Mouse (Mus musculus) adrenal gland, adult 2 months (tissue): ENCODE measurements around the gene Yaf2. TPM values are rescaled to one million over a fixed set of nuclear protein-coding genes. Genes with fewer than 3 reads are reported as not detected.

Source experiments
- DNase-seq: peaks from one replicate; pipeline ENCODE4 v3.0.0; 2021
- polyA plus RNA-seq: library from polyadenylated mRNA; depleted of rRNA; stranded (reverse); fragments of >200 nt; gene quantifications from 2 replicates; pipeline ENCODE4 v1.2.3, GENCODE M21; 2012
- total RNA-seq, 2 experiments: library from RNA; stranded (reverse); gene quantifications; 2 replicates each; pipeline ENCODE4 v1.2.3; 2021

Yaf2 gene
- total and polyA plus RNA-seq, 3 experiments, result 29.9 to 41.5 (median 41.1) TPM

DNA sequence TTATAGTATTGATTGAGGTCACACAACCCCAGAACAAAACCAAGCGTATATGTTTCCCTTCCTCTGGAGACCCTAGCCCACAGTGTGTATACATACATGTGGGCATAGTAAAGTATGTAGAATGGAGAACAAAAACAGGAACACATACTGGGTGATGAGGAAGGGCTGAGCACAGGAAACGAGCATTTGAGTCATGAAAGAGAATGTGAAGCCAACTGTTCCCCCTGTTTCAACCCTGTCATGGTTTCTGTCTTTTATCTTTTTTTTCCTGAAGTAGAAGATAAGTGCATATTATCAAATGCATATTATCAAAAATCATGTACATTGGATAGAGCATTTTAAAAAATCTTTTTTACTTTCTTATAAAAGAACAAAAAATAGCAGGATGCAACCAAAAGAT, 49.1 kb downstream of the Yaf2 start:
- DNase-seq, result no peak

DNA sequence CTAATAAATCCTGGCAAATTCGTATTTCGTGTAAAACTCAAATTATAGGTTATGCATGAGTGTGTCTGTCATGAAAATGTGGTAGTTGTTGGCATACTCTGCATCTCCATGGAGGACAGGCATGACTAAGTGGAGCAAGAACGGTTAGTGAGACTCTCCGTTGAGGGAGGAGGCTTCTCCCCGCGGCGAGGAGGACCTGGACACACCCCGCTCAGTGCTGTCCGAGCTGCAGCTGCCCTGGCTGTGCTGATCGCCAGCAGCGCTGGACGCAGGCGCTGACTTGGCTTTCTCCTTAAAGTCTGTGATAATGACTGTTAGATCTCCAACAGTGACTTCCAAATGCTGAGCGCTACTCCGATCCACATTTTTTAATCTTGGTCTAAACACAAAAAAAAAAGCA, 51.5 kb downstream of the Yaf2 start:
- DNase-seq, result peak; percentile 43

DNA sequence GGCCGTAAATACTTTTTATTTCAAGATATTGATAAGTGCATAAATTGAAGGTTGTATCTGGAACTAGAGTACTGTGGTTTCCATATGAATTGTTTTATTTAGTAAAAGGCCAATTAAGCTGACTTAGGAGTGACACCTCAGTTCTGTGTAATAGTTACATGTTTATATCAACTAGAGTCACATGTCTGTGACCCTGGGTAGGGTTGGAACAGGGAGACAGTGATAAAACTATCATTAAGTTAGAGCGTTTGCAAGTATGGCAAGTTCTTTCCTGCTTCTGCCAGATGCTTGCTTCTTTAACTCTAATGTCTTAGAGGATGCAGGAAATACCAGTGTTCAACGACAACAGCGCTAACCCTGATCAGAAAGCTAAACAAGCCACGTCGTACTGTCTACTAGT, 52.4 kb downstream of the Yaf2 start:
- DNase-seq, result no peak

DNA sequence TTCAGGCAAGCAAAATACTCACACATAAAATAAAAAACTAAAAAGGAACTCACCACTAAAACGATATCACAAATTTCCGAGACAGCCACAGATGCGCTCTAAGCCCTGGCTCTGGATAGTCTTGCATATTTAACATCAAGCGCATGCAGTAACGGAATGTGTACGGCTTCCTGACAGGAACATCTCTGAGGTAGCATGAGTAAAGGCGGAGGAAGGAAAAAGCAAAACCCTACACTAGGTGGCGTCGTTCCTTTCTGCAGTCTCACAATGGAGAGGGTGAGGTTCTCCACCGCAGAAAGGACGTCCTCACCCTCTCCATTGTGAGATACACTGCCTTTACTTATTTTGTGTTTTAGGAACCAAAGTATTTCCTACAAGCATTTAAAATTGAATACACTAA, 53.4 kb downstream of the Yaf2 start:
- peak; percentile 33 for DNase-seq

DNA sequence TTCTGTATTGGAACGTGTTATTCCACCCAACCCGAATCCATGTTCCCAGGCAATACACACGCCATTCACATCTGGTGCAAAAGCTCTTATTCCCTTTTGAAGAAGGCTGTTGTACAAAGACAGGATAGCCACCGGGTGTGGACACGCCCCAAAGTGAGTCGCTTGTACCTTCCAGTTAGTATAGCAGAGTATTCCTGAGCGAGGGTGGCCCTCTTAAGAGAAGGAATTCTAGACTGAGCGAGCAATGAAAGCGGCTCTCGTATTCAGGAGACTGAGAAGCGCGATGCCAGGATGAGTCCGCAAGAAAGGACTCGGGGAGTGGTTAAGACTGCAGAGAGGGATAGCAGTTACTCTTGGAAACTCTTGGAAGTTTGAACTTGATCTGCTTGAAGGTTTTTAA, 60.5 kb downstream of the Yaf2 start:
- DNase-seq, result peak; percentile 57

DNA sequence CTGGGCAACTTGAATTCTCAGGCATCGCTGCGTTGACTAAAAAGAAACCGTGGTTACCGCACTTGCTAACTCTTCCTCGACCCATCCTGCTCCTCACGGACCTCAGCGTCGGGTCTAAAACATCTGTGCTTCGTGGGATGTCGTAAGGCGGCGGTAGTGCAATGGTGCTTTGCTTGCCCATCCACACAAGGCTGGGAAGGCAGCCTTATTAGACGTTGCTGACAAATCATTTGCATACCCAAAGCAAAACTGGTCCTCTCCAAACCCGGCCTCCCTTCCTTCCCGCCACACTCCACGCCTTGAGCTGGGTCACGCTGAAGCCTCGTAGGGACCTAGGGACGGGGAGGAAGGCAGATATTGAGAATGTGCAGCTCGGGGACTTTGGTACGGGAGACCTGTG, 61.1 kb downstream of the Yaf2 start:
- no peak for DNase-seq

DNA sequence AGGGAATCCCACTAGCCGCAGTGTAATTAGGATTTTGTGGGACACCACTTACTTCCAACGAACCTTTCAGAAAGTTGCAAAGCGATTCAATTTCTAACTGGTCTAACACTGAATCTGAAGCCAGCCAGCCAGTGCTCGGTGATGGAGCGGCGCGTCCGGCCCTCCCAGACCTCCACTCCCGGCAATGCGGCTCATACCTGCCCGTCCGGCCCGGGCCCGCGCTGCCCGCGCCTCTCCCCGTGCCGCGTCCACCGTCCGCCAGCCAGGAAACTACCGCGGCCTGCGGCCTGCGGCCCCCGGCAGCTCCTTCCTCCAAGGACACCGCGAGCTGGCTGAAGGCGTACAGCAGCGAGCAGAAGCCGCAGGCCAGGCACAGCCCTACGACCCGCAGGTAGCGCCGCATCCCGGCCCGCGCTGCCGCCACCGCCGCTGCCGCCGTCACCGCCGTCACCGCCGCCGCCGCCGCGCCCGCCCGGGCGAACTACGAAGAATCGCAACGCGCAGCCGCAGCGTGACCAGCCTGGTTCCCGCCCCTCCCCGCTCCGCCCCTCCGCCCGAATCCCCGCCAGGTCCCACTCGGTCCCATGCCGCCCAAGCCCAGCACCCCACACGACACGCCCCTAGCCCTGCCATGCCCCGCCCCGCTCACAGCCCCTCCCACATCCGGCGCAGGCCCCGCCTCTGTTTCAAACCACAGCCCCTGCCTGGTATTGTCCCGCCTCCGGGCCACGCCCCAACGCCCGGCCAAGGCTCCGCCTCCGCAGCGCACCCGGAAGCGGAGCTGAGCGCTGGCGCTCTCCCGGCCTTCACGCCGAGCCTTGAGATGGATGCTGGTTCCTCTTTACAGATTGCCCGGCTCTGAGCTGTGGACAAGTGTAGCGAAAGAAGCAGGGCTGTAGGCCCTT, 61.8 kb downstream of the Yaf2 start, which contains the start of gene Gxylt1:
Gene Gxylt1 (minus strand): TSS at position 501 of the 905 bp plus-strand sequence.
- peak; percentile 100 for DNase-seq

DNA sequence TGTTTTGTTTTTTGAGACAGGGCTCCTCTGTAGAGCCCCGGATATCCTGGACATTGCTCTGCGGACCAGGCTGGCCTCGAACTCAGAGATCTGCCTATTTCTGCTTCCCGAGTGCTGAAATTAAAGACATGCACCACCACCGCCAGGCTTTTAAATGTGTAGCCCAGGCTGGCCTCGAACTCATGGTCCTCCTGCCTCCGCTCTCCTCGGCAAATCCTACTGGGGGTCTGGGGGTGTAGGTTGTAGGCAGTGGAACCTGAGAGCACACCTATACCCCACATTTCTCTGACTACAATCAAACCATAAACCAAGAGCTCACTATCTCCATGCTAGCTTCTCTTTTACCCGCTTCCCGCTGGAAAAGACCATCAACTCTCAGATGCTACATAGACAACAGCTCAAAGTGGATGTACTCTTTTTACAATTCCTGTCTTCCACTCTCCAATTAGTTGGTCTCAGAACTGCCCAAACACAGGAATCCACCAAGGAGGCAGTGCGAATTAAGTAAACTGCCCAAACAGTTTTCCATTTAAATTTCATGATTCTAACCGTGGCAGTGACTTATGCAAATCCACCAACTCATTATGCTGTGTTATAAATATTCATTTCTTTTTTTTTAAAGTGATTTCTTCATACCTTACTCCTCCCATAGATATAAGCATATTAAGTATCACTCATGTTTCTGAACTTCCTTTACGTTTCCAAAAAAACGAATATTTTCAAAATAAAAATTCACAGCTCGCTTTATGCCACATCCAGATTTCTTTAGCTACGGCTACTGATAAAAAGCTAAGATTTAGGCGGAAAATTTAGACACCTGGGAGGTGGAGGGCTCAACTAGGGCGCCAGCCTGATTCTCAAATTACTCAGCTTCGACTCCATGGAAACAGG, 62.7 kb downstream of the Yaf2 start:
- no peak for DNase-seq

DNA sequence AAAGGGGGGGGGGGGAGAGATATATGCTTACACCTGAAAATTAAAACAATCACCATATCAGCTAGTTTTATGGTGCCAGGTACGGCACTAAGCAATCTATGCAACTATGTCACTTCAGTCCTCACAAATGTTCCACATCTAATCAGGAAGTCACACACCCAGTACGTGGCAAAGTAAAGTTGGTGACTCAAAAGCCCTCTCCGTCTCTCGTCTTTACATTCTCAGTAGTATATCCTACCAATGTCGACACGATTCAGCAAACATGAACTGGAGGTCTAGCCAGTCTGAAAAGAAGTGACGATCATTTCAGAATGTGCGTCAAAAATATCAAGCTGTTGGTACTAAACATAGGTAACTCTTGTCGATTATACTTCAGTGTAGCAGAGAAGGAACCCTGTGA, 63.8 kb downstream of the Yaf2 start:
- DNase-seq, result no peak

DNA sequence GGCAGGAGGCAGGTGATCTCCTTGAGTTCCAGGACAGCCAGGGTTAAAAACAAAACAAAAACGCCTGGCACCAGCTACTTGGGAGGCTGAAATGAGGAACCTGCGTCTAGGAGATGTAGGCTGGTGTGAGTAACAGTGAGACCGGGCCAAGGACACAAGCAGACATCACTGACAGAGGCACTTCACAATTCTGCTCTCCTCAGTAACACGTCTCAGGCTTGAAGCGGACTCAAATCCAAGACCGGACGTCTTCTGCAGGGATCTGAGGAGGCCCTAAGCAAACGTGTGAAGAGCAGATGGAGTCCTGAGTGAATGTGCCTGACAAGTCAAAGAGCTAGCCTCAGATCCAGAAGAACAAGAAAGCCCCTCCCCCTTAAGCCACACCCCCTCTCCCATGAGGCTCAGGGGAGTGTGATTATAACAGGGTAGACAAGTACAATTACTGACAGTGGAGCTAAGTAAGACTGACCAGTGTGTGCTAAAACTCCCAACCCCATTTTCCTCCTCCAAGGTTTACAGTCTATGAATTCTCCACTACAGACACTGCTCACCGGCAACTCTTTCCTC, 66.4 kb downstream of the Yaf2 start:
- DNase-seq, result peak; percentile 74

DNA sequence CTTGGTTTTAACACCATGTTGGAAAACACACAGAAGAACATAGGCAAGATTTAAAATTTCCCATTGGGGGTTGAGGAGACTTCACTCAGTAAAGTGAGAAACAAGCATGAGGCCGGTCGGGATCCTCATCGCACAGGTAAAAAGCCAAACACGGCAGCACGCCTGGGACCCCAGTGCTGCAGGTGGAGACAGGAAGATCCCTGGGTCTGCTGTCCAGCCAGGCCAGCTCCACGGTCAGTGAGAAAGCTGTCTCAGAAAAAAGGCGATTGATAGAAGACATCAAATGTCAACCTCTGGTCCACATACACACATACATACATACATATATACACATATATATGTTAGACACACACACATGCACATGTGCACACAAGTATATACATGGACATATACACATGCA, 67.2 kb downstream of the Yaf2 start:
- no peak for DNase-seq

DNA sequence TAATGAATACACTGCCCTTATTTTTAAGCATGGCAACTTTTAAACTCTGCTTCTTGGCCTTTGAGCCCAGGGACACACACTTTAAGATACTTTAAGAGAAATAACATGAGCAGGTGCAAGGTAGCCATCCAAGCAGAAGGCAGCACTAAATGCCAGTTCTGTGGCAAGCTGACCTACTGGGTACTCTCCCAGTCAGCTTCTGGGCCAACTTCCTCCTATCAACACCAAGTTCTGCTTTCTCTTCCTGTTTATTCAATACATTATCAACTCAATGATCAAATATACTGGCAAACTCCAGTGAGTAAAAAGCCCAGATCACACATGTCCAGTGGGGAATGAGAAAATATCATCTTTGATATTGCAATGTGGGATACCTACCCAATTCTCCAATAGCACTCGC, 68.7 kb downstream of the Yaf2 start:
- DNase-seq, result no peak

DNA sequence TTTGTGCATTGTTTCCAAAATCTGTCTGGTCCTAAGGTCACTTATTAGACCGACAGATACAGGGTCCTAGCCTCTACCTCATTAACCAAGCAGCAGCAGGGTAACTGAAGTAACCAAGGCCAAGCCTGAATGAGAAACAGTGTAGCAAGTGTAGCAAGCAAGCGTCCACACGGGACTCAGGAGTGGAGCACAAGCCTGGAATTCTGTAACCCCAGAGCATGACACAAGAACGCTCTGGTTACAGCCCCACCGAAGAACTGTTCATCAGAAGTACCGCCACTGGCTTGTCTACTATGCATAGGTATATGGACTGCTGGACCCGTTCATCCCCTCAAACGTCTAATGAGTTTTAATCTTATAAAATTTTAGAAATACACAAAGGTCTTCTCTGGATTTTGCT, 69.3 kb downstream of the Yaf2 start:
- DNase-seq, result no peak

DNA sequence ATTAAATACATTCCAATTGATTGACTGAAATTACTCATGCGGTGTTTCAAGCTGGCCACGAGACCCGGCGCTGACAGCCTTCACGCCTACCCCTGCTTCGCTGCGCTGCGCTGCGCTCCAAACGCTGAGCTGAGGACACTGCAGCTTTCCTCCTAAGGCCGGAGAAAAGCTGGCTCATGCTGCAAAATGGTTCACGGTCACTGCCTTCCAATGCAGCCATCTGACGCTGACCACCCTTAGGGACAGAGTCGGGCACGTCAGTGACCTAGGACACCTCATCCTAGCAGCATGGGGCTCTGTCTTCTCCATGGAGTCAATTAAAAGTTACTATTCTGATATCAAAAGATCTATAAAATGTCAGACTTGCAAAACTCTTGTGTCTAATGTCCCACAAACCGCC, 70.4 kb downstream of the Yaf2 start:
- peak; percentile 75 for DNase-seq

DNA sequence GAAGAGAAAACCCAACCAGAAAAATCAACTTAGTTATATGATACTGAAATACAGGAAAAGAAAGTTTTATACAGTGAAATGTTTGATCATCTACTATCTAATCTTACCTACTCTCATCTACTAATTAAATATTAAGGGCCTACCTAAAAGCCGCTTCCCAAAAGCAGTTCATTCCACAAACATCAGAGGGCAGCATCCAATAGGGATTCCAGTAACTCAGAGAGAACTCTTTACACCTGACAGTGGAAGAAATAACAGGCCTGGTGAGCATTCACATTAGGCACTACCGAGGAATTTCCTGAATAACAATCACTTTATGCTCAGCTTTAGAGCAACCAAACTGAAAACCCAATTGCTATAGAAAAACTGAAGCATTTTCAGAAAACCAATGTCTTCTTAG, 71.0 kb downstream of the Yaf2 start:
- peak; percentile 73 for DNase-seq

DNA sequence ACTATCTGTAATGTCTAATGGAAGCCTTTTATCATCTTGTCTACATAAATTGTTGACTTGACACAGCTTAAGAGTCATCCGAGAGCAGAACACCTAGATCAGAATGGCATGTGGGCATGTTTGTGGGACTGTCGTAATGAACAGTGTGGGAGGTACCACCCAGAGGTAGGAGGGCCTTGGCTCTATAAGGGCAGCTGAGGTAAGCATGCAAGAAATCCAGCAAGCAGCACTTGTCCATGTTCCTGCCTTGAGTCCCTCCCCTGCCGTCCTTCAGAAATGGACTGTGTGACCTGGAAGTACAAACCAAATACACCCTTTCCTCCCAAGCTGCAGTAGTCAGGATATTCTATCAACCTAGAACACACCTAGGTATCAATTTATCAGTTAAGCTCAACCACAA, 71.5 kb downstream of the Yaf2 start:
- peak; percentile 60 for DNase-seq

DNA sequence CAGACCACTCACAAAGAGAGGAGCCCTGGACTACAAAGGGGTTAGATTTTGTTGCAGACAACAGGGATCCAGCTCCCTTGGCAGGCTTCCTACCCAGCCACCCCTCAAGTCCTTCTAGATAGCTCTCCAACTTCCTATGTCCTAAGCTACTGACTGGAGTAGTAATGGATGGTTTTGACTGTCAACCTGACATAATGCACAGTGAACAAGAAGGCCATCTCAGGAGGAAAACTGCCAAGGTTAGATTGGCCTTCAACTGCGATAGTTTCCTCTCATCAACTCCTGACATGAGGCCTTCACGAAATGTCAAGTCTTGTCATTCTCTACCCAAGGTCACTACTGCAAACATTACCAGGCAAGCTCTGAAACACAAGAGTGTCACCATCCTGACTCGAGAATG, 72.5 kb downstream of the Yaf2 start:
- peak; percentile 83 for DNase-seq

DNA sequence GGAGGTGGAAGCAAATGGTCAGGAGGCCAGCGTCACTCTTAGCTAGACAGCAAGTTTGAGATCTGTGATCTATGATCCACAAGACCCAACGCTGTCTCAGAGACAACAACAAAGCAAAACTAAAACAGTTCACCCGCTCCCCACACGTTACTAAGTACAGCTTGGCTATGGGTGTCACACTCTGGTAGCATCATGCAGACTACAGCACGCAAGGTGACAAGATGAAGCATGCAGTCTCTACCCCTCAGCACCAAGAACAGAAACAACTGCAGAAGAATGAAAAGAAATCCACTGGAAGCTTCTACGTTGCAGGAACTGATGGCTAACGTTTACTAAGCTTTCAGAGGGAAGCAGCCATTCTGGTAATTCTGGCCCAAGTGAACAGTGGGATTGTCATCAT, 73.2 kb downstream of the Yaf2 start:
- DNase-seq, result no peak

DNA sequence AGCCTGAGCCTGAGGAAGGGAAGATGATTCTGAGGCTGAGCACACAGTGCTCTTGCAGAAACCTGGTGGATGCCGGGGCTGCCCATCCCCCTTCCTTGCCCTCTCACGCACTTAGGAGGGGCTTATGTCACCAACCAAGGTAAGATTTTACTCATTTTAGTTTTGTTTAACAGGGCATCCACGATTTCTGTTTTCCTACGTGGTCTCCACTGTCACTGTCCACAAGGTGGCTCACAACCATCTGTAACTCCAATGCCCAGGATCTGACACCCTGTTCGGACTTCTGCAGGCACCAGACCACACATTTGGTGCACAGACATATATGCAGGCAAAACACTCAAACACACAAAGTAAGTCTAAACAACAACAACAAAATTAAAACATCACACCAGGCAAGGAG, 73.9 kb downstream of the Yaf2 start:
- peak; percentile 44 for DNase-seq

DNA sequence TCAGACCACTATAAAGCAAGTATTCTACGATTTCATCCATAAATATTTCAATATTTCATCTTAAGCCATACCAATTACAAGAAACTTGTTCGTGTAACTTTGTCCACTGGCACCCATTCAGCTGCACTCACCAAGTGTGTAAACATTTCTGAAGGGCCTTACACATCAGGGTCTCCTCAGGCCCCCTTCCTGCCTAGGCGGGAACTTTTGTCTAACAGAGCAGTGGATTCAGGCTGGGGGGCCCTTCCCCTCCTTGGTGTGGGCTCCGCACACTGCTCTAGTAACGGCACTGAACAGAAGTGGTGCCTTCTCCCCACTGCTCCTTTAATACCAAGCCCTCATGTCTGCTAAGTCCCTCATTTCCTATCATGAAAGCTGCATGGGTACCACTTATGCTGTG, 74.5 kb downstream of the Yaf2 start:
- DNase-seq, result no peak

DNA sequence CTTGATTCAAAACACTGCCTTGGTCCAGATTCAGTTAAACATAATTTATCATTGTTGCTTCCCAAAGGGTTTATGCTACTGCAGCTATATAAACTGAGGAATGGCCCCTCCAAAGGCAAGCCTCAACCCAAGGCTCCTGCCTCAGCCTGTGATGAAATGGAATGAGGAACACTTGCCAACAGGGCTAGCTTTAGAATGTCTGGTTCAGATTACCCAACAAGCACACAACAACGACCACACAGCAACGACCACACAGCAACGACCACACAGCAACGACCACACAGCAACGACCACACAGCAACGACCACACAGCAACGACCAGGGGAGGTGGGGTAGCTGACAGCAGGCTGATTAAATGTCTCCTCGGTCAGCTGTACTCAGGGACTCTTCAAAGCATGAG, 76.8 kb downstream of the Yaf2 start:
- no peak for DNase-seq

DNA sequence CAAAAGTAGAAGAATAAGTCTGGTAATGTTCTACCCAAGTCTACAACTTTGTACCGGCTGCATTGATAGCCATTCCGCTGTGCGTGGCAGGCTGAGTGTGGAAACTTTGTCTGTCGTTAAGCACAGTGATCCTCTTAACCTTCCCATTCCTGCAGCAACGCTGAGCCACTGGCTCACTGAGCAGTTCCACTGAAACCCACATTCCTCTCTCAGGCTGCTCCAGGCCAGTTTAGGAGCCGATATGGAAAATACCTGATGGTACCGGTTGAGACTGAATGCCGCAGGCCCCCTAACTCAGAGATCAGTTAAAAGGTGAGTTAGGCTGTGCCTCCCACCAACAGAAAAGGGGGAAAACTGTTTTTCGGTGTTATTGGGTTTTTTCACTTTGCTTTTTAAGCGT, 81.4 kb downstream of the Yaf2 start:
- DNase-seq, result no peak

DNA sequence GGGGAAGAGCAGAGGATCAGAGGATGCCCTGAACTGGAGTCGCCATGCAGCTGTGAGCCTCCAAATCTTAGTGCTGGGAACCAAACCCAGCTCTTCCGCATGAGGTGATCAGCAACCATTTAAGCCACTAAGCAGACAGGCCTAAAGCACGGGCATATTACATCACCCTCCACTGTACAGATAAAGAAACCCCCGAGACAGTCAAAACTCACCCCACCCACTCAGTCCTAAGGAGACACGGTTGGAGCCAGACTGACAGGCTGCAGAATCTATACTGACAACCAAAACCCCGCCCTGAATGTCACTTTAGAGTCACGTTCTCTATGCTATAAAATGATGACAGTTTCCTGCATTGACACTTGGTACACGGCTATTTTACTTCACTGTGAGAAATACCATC, 83.6 kb downstream of the Yaf2 start:
- no peak for DNase-seq
